Mouse (Mus musculus) splenic B cell, adult 2 months (primary cell): ENCODE measurements around the gene Msrb3.

Experiments used
- DNase-seq: peaks from one replicate; pipeline ENCODE4 v3.0.0-alpha.2; 2011; ENCODE audit warnings: low read depth, low spot score
- H3K27me3 ChIP-seq: 2 replicates; pipeline ENCODE4 v1.6.1; 2012; ENCODE audit warnings: mild to moderate bottlenecking, low read length, moderate library complexity, mixed read lengths; ENCODE audit not compliant: control insufficient read depth, poor library complexity, insufficient read depth, severe bottlenecking
- H3K36me3 ChIP-seq: 2 replicates; pipeline ENCODE4 v1.6.1; 2012; ENCODE audit warnings: mild to moderate bottlenecking, low read length, moderate library complexity, mixed read lengths; ENCODE audit not compliant: control insufficient read depth, poor library complexity, insufficient read depth, severe bottlenecking

The Msrb3 gene

GRCm38 (mm10) chr10:120821491-120822358 lies 77.2 kb downstream of the Msrb3 start:
- no peaks in the 10 kb centered on the region for H3K36me3 ChIP-seq
- peak; percentile 13 for DNase-seq

GRCm38 (mm10) chr10:120820781-120821300 lies 78.1 kb downstream of the Msrb3 start:
- no peak for DNase-seq
- no peaks in the 10 kb centered on the region for H3K36me3 ChIP-seq
- H3K27me3 ChIP-seq = no peaks in the 10 kb centered on the region

More at GRCm38 (mm10) chr10:120821491-120822358, 77.2 kb downstream of the Msrb3 start:
- H3K27me3 ChIP-seq = no peaks in the 10 kb centered on the region

GRCm38 (mm10) chr10:120815290-120815689 lies 83.6 kb downstream of the Msrb3 start:
- Histone ChIP-seq H3K27me3 (no peaks in the 10 kb centered on the region), H3K36me3 (no peaks in the 10 kb centered on the region)
- peak; percentile 74 for DNase-seq

- Histone ChIP-seq H3K36me3 (no peaks in the 10 kb centered on the region), H3K27me3 (no peaks in the 10 kb centered on the region)
- DNase-seq = peak; percentile 34
Measured at GRCm38 (mm10) chr10:120811796-120812443, 87.0 kb downstream of the Msrb3 start.

GRCm38 (mm10) chr10:120810832-120811571 lies 87.9 kb downstream of the Msrb3 start:
- Histone ChIP-seq H3K27me3 (no peaks in the 10 kb centered on the region), H3K36me3 (no peaks in the 10 kb centered on the region)
- DNase-seq = no peak

GRCm38 (mm10) chr10:120810053-120810696 lies 88.7 kb downstream of the Msrb3 start:
- Histone ChIP-seq H3K27me3 (no peaks in the 10 kb centered on the region), H3K36me3 (no peaks in the 10 kb centered on the region)
- DNase-seq = no peak

- Histone ChIP-seq H3K27me3 (no peaks in the 10 kb centered on the region), H3K36me3 (no peaks in the 10 kb centered on the region)
- DNase-seq = no peak
Measured at GRCm38 (mm10) chr10:120808167-120808566, 90.7 kb downstream of the Msrb3 start.

GRCm38 (mm10) chr10:120801127-120801526 lies 97.8 kb downstream of the Msrb3 start:
- no peaks in the 10 kb centered on the region for H3K36me3 ChIP-seq
- DNase-seq = no peak
- H3K27me3 ChIP-seq = no peaks in the 10 kb centered on the region

GRCm38 (mm10) chr10:120799479-120799878 lies 99.4 kb downstream of the Msrb3 start:
- Histone ChIP-seq H3K27me3 (no peaks in the 10 kb centered on the region), H3K36me3 (no peaks in the 10 kb centered on the region)
- DNase-seq = peak; percentile 9

GRCm38 (mm10) chr10:120796749-120797148 lies 102.2 kb downstream of the Msrb3 start:
- Histone ChIP-seq H3K36me3 (no peaks in the 10 kb centered on the region), H3K27me3 (no peaks in the 10 kb centered on the region)
- no peak for DNase-seq

- Histone ChIP-seq H3K27me3 (no peaks in the 10 kb centered on the region), H3K36me3 (no peaks in the 10 kb centered on the region)
- no peak for DNase-seq
Measured at GRCm38 (mm10) chr10:120794391-120794817, 104.5 kb downstream of the Msrb3 start.

- H3K36me3 ChIP-seq = no peaks in the 10 kb centered on the region
- DNase-seq = no peak
- no peaks in the 10 kb centered on the region for H3K27me3 ChIP-seq
Measured at GRCm38 (mm10) chr10:120792191-120792765, 106.6 kb downstream of the Msrb3 start.

- DNase-seq = no peak
- H3K36me3 ChIP-seq = no peaks in the 10 kb centered on the region
- no peaks in the 10 kb centered on the region for H3K27me3 ChIP-seq
Measured at GRCm38 (mm10) chr10:120791438-120791837, 107.5 kb downstream of the Msrb3 start.

- no peak for DNase-seq
- H3K27me3 ChIP-seq = no peaks in the 10 kb centered on the region
- H3K36me3 ChIP-seq = no peaks in the 10 kb centered on the region
Measured at GRCm38 (mm10) chr10:120787202-120787601, 111.7 kb downstream of the Msrb3 start.
